Mouse (Mus musculus): ENCODE results near the gene Ubxn11. TPM values are rescaled to one million over a fixed set of nuclear protein-coding genes. Genes with fewer than 3 reads are reported as not detected.

The Ubxn11 gene
- polyA plus RNA-seq, 1 experiment, result 6.2 TPM

DNA sequence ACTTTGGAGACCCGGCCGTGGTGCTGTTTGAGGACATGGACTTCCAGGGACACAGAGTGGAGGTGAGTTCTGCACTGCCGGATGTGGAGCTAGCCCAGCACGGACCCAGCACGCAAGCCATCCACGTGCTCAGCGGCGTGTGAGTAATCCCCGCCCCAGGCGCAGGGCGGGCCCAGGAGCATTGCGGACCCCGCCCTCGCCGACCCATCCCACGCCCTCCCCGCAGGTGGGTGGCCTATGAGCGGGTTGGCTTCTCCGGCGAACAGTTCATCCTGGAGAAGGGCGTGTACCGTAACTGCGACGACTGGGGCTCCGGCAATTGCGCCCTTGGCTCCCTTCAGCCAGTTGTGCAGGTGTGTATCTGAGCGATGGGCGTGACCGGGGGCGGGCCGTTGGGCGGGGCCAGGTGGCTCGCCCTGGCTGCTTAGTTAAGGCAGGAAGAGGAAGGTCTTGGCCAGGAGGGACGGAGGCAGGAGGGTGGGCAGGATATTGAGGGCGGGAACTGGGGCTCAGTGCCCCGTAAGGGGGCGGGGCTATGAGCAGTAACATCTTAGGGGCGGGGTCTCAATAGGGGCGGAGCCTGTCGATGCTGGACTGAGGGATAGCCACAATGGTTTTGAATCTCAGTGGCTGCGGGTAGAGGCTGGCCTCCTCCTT lies 20.5 kb upstream of the Ubxn11 start:
- no peak for TF ChIP-seq GATA1 (IDR thresholded peaks at IDR 0.05; ENCODE audit: low read length)

- no peak for TF ChIP-seq GATA1 (IDR thresholded peaks at IDR 0.05; ENCODE audit: low read length)
Measured at GRCm38 (mm10) chr4:134082460-134082859, 19.9 kb upstream of the Ubxn11 start.

- no peak for TF ChIP-seq GATA1 (IDR thresholded peaks at IDR 0.05; ENCODE audit: low read length)
Measured at GRCm38 (mm10) chr4:134084999-134085398, 17.4 kb upstream of the Ubxn11 start.

- no peak for TF ChIP-seq GATA1 (IDR thresholded peaks at IDR 0.05; ENCODE audit: low read length)
Measured at GRCm38 (mm10) chr4:134087412-134087811, 15.0 kb upstream of the Ubxn11 start.

GRCm38 (mm10) chr4:134089029-134089428 lies 13.3 kb upstream of the Ubxn11 start:
- TF ChIP-seq GATA1 (IDR thresholded peaks at IDR 0.05; ENCODE audit: low read length), result no peak

DNA sequence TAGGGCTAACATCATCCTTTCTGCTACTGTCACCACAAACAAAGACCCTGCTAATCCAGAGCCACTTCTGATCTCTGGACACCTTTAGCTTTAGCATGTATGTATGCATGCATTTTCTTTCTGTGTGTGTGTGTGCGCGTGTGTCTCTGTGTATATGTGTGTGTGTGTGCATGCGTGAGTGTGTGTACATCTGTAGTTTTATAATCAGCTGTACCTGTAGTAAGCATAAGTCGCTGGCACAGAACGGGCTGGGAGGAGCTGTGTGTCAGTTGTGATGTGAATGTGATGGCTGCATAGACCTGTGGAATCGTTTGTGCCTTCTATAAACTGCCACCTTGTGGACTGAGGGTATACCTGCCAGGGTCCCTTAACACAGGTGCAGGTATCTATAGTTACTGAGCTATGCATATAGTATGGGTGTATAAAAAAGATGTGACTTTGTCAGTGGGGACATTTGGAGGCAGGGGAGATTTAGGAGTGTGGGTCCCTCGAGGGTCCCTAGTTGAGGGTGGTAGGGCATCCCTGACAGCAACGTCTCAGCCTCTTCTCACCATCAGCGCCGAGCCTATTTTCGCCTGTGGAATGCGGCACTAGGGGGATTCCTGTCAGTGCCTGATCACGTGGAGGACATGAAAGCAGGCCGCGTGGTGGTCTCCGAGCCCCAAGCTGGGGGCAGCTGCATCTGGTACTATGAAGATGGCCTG lies 11.7 kb upstream of the Ubxn11 start:
- TF ChIP-seq GATA1 (IDR thresholded peaks at IDR 0.05; ENCODE audit: low read length), result no peak

GRCm38 (mm10) chr4:134091225-134091529 lies 11.2 kb upstream of the Ubxn11 start:
- no peak for TF ChIP-seq GATA1 (IDR thresholded peaks at IDR 0.05; ENCODE audit: low read length)

GRCm38 (mm10) chr4:134092382-134093288 lies 9.7 kb upstream of the Ubxn11 start:
- no peak for TF ChIP-seq GATA1 (IDR thresholded peaks at IDR 0.05; ENCODE audit: low read length)

DNA sequence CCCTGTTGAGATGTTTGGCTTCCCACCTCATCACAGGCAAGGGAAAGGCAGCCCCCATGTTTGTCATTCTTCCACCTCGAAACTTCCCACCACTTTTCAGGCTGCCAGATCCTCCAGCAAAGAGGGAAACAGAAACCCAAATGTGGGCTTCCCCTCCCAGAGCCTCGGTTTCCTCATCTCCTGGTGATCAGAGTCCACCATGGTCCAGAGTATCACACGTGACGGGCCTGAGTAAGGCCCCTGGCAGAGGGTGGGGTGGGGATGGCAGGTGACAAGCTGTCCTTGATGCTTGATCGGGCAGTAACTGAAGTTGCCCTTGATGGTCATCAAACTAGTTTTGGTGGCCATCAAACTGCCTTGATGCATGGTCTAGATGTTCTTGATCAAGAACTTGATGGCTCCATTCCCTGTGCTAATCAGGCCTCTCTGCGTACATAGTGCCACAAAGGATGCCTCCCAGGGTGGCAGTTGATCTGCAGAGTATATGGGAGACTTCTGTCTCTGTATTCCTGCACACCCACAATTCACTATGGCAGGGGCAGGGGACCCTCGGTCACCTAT lies 8.3 kb upstream of the Ubxn11 start:
- no peak for TF ChIP-seq GATA1 (IDR thresholded peaks at IDR 0.05; ENCODE audit: low read length)

DNA sequence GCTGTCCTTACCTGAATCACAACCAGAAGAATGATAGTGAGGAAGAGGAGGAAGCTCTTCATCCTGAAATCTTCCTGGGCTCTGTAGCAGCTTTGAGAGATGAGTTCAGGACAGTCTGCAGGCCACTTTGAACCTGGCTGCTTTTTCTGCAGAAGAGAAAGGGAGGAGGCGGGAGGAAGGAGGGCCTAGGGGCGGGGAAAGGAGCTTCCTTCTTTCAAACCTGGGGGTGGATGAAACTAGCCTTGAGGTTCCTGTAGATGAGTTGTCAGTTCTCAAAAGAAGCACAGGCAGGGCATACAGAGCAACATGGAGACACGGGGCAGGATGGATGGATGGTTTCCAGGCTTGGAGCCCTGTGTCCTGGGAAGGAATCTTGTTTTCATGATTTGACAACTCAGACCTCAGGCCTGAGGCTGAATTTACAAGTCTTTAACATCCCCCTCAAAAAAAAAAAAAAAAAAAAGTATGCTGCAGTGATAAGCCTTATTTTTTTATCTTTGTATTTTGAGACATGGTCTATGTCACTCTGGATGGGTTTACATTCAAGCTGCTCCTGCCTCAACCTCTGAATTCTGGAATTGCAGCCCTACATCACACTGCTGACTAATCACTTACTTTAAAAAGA lies 7.3 kb upstream of the Ubxn11 start, which contains the start of gene Cd52:
Gene Cd52 (minus strand): TSS at position 160 of the 625 bp plus-strand sequence.
- no peak for TF ChIP-seq GATA1 (IDR thresholded peaks at IDR 0.05; ENCODE audit: low read length)

- TF ChIP-seq GATA1 (IDR thresholded peaks at IDR 0.05; ENCODE audit: low read length), result no peak
Measured at GRCm38 (mm10) chr4:134096120-134096519, 6.2 kb upstream of the Ubxn11 start.

- no peak for TF ChIP-seq GATA1 (IDR thresholded peaks at IDR 0.05; ENCODE audit: low read length)
Measured at GRCm38 (mm10) chr4:134097015-134097608, 5.3 kb upstream of the Ubxn11 start.

GRCm38 (mm10) chr4:134098628-134099027 lies 3.7 kb upstream of the Ubxn11 start:
- no peak for TF ChIP-seq GATA1 (IDR thresholded peaks at IDR 0.05; ENCODE audit: low read length)

- TF ChIP-seq GATA1 (IDR thresholded peaks at IDR 0.05; ENCODE audit: low read length), result no peak
Measured at GRCm38 (mm10) chr4:134100245-134100644, 2.1 kb upstream of the Ubxn11 start.

GRCm38 (mm10) chr4:134102742-134103119 lies 361 bp downstream of the Ubxn11 start:
- no peak for TF ChIP-seq GATA1 (IDR thresholded peaks at IDR 0.05; ENCODE audit: low read length)
